Mouse (Mus musculus): Measurements from ENCODE around the gene Ciao1.
A peak's percentile ranks its signal among the peaks of the same experiment; 100 is the strongest.
"Not testable (repeated sequence)": the region's sequence is repeated elsewhere in the genome, so short reads cannot be mapped to it uniquely, and the experiment has no call there.

Ciao1 gene

GRCm38 (mm10) chr2:127250291-127251008 is 2.8 kb upstream of the Ciao1 start:
- DNase-seq (ENCODE audit: low read depth, low spot score): no peak

- peak; percentile 16 for DNase-seq (ENCODE audit: low read depth, low spot score)
Observed at GRCm38 (mm10) chr2:127248334-127249004, 853 bp upstream of the Ciao1 start.

- no peak for DNase-seq (ENCODE audit: low read depth, low spot score)
Observed at GRCm38 (mm10) chr2:127240065-127240464, 7.6 kb downstream of the Ciao1 start.

GRCm38 (mm10) chr2:127237897-127238610 is 9.6 kb downstream of the Ciao1 start:
- DNase-seq (ENCODE audit: low read depth, low spot score): no peak

- DNase-seq (ENCODE audit: low read depth, low spot score): no peak
Observed at GRCm38 (mm10) chr2:127225261-127225660, 22.4 kb downstream of the Ciao1 start.

- DNase-seq (ENCODE audit: low read depth, low spot score): no peak
Observed at GRCm38 (mm10) chr2:127217746-127218145, 29.9 kb downstream of the Ciao1 start.

- no peak for DNase-seq (ENCODE audit: low read depth, low spot score)
Observed at GRCm38 (mm10) chr2:127210701-127211100, 36.9 kb downstream of the Ciao1 start.

- no peak for DNase-seq (ENCODE audit: low read depth, low spot score)
Observed at GRCm38 (mm10) chr2:127208452-127208769, 39.2 kb downstream of the Ciao1 start.

GRCm38 (mm10) chr2:127207547-127208451 is 39.8 kb downstream of the Ciao1 start, which contains the start of the genes 1810024B03Rik and Snrnp200:
Gene 1810024B03Rik, minus strand, starts transcription at chr2:127208280.
Gene Snrnp200, plus strand, starts transcription at chr2:127208386.
- peak; percentile 92 for DNase-seq (ENCODE audit: low read depth, low spot score)

GRCm38 (mm10) chr2:127206916-127207315 is 40.7 kb downstream of the Ciao1 start:
- no peak for DNase-seq (ENCODE audit: low read depth, low spot score)

GRCm38 (mm10) chr2:127205936-127206335 is 41.7 kb downstream of the Ciao1 start:
- not testable (repeated sequence) for DNase-seq (ENCODE audit: low read depth, low spot score)

- DNase-seq (ENCODE audit: low read depth, low spot score): peak; percentile 51
Observed at GRCm38 (mm10) chr2:127204932-127205331, 42.7 kb downstream of the Ciao1 start.
